Mouse (Mus musculus) E14TG2a.4 (cell line): ENCODE measurements around the gene Gm49450.
"Not testable (repeated sequence)": the region's sequence is repeated elsewhere in the genome, so short reads cannot be mapped to it uniquely, and the experiment has no call there.

Source experiments
- CTCF ChIP-seq: conservative IDR thresholded peaks from 2 replicates; pipeline ENCODE4 v1.5.1; 2014; ENCODE audit warnings: low read length
- NANOG ChIP-seq: IDR thresholded peaks from 2 replicates; pipeline ENCODE4 v1.6.1; 2014; ENCODE audit warnings: borderline replicate concordance, low read length, mixed read lengths
- POU5F1 ChIP-seq: IDR thresholded peaks from 2 replicates; pipeline ENCODE4 v1.6.1; 2014; ENCODE audit warnings: low read length, borderline replicate concordance

DNA sequence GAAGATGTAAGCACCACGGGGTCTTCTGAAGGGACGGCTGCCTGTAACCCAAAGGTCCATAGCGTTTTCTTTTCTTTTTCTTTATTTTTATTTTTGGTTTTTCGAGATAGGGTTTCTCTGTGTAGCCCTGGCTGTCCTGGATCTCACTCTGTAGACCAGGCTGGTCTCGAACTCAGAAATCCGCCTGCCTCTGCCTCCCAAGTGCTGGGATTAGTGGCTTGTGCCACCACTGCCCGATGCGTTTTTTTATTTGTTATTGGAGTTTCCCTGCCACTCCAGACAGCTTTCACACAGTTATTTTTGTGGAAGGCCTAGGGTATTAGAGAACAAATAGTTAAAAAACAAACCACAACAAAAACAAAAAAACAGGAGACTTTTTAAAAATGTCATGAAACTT lies 34.9 kb downstream of the Gm49450 start:
- not testable (repeated sequence) for TF ChIP-seq CTCF, POU5F1, NANOG
